Mouse (Mus musculus) embryo, embryonic 9.5 days (tissue): Measurements from ENCODE around the gene Iqcf1.

Experiments used
- DNase-seq: peaks from one replicate; pipeline ENCODE4 v3.0.0-alpha.2; 2017; ENCODE audit errors: extremely low spot score

Iqcf1 gene

DNA sequence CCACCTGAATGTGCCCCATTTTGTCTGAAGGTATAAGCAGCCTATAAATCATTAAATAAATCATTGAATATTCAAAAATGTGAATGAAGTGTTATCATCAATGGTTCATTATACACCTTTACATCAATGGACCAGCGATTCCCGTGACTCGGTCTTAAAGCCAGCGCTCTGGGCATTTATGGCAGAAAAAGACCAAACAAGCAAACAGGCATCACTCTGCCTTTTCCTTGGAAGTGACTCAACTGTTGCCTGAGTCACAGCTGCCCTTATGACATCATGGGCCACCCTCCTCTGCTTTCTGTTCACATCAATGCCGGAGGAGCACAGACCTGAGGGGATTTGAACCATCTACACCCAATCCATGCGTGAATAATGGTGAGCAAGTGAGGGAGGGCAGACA is at the start of gene Iqcf1:
Iqcf1 (plus strand) TSS at position 301 of the 400 bp plus-strand sequence.
- no peak for DNase-seq

DNA sequence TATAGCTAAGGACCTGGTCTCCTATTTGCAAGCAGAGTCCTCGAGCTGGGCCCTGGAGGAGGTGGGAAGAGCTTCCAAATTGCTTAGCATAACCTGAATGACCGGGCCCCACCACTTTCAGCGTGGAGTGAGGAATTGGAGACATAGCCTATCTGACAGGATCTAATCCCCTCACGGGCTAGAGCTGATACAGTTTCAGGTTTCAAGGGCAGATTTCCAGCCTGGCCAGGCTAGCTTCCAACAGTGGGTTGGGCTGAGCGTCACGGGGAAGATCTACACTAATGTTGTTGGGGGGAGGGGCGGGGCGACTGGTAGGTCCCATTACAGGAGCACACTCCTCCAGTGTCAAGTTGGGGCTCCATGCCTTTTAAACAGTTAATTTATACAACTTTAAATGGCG is 49.1 kb upstream of the Iqcf1 start:
- DNase-seq: peak; percentile 59

DNA sequence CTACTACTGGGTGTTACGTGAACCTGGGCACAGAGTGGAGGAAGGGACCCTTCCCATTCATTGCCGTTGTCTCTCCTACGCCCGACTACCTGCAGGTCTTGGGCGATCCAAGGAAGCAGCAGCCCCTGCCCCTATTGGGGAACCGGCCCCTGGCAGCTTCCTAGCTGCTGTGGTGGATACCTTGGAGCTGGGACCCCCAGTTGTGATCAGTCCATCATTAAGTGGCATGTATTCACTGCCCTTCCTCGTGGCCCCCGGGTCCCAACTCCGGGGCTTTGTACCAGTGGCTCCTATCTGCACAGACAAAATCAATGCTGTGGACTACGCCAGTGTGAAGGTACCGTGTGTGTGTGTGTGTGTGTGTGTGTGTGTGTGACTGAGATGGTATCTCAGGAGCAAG is 48.5 kb upstream of the Iqcf1 start:
- DNase-seq: no peak

DNA sequence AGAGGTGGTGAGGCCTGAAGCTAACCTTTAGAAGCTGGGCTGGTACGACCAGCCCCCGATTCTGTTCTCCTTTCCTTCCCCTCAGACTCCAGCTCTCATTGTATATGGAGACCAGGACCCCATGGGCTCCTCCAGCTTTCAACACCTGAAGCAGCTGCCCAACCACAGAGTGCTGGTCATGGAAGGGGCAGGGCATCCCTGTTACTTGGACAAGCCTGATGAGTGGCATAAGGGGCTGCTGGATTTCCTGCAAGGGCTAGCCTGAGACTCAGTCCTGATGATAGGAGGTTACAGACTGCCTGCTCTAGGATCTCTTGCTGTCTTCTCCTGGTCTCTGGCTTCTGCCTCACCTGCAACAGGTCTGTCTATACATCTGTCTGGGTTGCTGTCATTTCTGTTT is 47.9 kb upstream of the Iqcf1 start:
- DNase-seq: no peak

DNA sequence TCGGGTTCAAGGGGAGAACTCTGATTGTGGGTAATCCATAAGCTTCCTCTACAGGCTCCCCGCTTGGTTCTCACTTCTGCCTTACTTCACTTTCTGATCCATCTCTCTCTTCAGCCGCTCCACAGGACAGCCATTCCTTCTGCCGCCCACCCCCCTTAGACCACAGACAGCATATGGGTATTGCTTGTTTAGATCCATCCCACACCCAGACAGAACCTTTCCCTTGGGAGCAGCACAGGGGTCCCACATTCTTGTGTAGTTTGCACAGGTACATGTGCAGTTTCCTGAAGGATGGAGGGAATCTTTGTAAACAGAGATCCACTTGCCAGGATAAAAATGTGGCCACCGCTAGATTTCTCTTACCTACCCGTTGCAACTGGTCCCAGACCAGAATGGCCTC is 47.4 kb upstream of the Iqcf1 start:
- no peak for DNase-seq

DNA sequence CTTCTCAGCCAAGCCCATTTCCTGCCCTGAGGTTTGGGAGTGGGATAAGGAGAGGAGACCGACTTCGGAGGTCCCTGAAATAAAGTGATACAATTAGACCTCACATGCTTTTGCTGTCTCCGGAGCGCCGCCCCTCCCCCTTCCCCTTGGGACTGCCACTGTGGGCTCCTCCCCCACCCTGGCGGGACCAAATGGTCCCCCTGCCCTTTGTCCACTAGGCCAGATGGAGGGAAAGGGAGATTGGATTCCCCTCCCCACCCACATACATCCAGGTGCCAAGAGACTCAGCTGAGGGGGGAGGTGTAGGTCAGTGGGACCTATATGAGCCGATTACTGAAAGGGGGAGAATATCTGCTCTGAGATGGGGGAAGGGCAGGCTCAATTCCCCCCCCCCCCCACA is 46.9 kb upstream of the Iqcf1 start:
- peak; percentile 87 for DNase-seq

DNA sequence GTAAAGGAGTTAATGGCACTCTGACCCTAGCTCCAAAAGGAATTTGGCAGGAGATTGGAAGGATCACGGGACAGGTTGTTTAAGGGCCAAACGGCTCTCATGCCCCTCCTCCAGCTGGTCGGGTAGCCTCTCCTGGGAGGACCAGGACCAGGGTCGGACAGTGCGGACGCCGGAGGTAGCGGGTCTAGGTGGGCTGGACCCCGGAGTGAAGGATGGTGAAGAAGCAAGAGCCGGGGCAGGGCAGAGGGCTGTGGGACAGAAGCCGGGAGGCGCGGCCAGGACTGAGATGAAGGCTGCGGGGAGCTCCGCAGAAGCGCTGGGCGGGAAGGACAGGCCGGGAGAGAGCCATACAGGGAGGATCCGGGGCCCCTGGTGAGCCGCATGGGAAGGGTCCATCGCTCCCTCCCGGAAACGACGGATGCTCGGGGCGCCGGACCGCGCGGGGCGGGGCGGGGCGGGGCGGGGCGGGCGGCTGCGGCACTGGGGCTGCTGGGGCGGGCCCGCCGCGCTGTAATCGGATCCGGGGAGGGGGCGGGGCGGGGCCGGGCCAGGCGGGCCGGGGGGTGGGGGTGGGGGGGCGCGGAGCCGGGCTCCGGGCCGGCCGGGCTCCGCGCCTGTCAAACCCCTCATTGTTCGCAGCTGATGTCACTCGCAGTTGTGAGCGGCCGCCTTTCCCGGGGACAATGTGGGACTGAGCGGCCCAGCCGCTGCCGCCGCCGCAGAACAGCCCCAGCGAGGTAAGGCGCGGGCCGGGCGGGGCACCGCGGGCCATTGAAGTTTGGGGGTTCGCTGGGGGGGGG is 46.3 kb upstream of the Iqcf1 start, which contains the start of gene Pcbp4:
Pcbp4 (plus strand) TSS at position 21 of the 800 bp plus-strand sequence.
- DNase-seq: peak; percentile 93

DNA sequence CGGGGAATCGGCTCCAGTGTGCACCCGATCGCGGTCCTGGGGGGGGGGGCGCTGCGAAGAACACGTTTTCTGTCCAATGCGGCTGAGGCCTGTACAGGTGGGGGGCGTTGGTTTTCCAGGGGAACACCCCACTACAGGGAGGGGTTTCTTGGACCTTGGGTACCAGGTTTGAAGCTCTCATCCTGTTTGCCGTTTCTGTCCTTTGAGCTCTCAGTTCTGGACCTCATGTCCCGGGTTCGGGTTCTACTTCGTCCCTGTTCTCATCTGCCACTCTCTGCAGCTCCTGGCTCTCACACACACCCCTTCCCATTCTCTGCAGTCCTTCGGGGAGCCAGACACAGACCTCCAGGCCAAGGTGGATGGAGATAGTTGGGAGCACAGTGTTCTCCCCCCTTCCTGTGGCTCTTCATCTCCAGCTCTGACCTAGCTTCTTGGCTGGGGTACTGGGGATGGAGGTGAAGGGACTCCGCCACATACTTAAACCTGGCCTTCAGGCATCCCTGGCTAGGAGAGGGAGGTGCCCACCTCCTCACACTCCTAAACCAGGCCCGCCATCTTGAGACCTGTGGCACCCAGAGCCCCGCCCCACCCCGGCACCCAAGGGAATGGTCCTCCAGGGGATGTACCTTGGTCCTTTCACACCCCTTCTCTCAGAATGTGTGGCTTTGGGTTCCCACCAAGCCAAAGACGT is 45.6 kb upstream of the Iqcf1 start:
- peak; percentile 71 for DNase-seq

DNA sequence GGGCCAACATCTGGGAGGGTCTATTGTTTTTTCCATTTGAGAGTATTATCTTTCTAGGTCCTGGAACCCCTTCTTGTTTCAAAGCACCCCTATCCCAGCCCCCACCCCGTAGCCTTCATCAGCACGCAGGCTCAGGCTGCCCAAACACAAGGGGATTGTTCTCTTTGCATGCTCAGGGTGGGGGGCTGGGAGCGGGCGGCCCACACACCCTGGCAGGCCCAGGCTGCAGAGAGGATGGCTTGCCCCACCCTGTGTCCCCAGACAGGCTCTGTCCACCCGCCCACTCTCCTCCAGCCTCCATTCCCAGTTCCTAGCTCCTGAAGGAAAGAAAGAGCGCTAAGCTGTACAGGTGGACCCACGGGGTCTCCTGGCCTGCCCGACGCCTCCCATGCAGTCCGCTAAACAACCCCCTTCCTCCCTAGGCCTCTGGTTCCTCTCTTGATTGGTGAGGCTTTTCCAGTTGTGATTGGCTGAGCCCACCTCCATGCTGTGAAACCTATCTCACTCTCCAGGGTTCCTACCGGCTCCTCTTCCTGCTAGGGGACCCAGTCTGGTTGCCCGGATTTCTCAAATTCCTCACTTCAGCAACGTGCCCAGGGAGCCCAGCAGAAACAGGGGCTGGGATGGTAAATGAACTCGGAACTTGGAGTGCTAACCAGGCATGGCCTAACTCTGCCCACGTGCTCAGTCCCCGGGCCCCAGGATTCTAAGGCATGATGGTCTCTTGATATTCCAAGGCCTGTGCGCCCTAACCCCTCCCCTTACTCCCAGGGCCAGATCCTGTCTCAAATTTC is 44.7 kb upstream of the Iqcf1 start:
- peak; percentile 78 for DNase-seq

DNA sequence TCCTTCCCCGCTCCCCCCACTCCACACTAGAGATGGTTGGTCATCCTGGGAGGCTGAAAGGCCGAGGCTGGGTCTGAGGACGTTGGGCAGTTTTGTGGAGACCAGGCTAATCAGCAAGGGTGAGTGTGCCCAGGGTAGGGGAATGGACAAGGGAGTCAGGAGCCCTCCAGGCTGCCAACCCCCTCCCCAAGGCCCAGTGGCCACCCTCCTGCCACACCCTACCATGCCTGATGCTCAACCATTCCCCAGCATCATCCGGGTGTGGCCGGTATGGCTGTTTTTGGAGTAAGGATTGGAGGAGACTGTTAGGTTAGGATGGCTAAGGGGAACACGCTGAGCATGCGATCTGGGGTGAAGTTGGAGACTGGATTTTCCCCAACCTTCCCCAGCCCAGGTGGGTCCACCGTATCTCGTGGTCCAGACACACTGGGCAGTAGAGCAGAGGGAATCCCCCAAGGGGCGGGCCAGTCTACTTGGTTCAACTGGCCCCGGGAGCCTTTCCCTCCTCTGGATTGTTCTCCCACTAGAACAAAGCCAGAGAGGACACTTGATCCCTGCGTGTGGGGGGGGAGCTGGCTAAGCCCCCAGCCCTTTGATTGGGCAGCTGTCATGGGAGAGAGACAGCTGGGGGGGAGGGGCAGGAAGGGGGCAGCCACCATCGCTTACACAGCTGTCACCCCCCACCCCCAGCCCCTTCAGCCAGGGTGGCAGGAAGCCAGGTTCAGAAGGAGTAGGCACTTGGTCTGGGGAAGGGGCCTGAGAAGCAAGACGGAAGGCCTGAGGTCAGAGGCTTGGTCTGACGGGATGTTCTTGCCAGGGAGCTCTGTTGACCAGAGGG is 43.2 kb upstream of the Iqcf1 start:
- peak; percentile 81 for DNase-seq

DNA sequence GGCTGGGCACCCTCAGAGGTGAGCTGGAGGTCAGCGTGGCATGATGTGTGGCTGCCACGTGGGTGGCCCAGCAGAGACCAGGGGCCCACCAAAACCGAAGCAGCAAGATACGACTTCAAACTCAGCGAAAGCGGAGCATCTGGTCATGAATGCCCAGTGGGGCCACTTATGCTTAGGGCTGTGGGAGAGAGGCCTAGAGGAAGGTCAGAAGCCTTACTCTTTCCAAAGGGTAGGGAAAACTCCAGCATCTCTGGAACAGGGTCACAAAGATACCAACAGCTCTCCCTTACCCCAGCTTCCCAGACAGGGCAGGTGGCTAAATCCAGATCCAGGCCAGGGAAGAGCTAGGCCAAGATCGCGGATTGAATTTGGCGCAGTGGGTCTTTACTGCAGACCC is 42.6 kb upstream of the Iqcf1 start:
- DNase-seq: no peak

DNA sequence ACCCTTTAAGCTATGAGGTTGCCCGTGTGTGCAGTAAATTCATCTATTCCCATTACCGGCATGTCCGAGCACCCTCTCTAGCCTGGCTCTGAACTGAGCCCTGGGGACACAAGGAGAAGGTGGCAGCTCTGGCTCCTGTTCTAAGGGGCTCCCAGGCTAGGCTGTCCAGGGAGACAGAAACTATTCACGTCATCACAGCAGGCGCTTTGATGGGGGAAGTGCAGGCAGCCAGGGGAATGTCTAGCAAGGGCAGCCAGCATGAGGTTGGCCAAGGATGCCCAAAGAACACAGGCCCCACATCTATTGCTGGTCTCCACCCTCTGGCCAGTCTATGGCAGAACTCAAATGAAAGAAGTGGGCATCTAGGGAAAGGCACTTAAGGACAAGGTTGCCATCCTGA is 41.8 kb upstream of the Iqcf1 start:
- no peak for DNase-seq

DNA sequence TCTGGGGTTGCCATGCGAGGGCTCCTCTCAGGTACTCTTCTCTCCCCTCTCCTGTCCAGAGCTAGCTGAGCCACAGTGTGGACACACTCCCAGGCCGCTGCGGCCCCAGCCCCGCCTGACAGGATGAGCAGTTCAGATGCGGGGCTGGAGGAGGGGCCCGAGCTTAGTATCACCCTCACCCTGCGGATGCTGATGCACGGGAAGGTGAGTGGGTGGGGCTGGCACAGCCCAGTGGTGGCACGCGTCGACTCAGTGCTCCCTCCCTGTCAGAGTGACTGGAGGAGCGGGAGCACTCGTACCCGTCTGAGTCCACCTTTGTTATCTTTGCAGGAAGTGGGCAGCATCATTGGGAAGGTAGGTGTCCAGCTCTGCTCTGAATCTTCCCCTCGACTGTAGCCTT is 39.8 kb upstream of the Iqcf1 start:
- DNase-seq: no peak

DNA sequence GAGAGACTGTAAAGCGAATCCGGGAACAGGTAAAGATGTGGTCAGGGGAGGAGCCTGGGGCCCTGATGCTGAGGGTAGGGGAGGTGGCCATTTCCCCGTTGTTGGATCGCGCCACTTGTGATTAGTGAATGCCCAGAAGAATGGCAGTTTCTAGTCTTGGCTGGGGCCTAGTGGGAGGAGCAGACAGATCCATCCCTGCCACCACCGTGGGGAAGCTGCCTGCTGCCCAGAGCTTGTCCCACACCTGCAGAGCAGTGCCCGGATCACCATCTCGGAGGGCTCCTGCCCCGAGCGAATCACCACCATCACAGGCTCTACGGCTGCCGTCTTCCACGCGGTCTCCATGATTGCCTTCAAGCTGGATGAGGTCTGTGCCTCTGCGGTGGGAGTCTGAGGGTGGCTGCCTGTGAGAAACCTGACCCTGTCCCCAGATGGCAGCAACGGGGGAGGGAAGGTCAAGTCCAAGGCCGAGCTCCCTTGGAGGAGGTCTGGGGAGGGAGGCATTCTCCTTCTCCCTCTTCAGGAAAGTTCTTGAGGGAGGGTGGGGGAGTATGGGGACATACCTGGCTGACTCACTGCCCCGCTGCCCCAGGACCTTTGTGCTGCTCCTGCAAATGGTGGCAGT is 39.3 kb upstream of the Iqcf1 start:
- DNase-seq: no peak

DNA sequence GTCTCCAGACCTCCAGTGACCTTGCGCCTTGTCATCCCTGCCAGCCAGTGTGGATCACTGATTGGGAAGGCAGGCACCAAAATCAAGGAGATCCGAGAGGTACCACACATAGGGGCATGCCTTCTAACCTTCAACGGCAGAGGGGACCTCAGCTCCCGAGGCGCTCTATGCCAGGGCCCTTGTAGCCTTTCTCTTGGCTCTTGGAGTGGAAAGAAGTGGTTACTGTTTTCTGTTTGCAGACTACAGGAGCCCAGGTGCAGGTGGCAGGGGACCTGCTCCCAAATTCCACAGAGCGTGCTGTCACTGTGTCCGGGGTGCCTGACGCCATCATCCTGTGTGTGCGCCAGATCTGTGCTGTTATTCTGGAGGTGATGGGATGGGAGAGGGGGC is 38.7 kb upstream of the Iqcf1 start:
- DNase-seq: no peak

DNA sequence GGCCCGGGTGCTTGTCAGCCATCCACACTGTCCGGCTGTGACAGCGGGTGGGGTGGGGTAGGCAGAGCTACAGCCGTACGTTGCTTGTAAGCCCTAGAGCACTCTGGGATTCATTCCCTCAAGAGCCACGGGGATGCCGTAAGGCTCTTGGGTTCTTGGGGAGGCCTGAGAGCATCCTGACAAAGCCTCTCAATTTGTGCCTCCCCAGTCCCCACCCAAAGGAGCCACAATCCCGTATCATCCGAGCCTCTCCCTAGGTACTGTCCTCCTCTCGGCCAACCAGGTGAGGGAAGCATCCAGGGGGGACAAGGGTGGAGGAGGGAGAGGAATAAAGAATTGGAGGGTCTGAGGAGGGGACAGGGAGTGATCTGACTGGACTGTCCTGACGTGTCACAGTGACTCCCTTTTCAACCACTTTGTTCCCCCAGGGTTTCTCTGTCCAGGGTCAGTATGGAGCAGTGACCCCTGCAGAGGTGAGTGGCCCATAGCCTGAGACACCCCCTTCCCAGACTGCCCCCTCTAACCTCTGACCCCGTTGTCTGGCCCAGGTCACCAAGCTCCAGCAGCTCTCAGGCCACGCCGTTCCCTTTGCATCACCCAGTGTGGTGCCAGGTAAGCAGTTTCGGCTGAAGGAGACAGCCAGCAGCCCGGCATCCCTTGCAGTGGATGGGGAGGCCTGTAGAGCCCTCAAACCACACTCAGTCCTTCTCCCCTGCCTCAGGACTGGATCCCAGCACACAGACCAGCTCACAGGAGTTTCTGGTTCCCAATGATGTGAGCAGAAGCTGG is 37.9 kb upstream of the Iqcf1 start:
- DNase-seq: no peak

DNA sequence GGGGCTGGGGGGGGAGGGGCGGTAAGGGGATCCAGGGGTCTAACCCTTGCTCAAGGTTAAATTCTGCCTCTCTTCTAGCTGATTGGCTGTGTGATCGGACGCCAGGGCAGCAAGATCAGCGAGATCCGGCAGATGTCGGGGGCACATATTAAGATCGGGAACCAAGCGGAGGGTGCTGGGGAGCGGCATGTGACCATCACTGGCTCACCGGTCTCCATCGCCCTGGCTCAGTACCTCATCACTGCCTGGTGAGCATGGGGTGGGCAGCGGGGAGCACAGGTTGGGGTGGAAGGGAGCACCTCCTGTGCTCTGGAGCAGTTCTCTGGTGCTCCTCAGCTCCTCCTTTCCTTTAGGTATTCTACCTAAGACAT is 37.4 kb upstream of the Iqcf1 start:
- no peak for DNase-seq

DNA sequence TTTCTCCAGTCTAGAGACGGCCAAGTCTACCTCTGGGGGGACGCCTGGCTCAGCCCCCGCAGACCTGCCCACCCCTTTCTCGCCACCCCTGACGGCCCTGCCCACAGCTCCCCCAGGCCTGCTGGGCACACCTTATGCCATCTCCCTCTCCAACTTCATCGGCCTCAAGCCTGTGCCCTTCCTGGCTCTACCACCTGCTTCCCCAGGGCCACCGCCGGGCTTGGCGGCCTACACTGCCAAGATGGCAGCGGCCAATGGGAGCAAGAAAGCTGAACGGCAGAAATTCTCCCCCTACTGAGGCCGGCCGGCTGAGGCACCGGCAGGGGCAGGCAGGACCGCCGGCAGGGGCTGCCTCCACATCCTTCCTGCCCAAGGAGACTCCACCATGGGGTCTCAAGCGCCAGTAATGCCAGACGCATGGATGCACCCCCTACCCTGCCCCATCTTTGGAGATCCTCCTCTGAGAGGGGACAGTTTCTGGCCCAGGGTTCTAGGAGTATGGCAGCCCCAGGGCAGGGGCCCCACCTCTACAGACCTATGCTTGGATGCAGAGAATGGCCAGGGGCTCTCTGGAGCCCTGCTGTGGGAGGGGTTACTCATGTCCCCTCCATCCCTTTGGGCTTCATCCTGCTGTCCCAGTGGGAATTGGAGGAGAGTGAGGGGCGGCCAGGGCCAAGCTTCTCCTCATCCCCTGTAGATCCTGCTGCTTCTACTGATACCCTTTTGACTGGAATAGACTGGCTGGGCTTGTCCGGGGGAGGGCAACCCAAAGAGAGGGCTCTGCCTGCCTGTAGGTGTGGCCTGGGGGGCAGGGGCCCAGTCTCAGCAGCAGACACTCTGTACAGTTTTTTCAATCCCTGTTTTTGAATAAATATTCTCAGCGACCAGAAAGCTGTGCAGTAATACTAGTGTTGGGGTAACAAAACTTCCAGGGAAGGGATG is 36.4 kb upstream of the Iqcf1 start:
- DNase-seq: no peak
